Mouse (Mus musculus): ENCODE results near the gene Rptor.

Rptor gene

DNA sequence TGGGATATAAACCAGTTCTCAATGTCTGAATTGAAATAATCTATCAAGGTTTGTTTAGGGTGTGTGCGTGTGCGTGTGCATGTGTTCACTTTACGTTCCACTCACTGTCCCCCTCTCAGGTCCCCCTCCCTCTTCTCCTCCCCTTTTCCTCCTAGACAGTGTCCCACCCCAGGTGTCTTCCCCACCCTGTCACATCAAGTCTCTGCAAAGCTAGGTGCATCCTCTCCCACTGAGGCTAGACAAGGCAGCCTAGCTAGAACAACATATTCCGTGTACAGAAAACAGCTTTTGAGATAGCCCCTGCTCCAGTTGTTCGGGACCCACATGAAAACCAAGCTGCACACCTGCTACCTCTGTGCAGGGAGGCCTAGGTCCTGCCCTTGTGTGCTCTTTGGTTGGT, 245.5 kb downstream of the Rptor start:
- no peak for DNase-seq (ENCODE audit: low read depth, low spot score)

DNA sequence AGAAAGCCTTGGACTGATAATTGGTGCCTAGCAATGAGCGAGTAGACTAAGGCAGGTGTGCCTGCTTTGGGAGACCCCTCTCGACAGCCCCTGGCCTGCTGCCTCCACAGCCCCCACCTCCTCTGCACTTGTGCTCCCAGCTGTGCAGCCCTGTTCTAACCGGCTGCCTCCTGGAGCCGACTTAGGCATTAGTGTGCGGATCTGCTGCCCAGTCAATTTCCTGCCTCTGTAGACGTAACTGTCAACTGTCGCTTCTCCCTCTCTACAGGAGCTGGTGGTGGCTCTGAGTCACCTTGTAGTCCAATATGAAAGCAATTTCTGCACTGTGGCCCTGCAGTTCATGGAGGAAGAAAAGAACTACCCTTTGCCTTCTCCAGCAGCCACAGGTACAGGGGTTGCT, 253.3 kb downstream of the Rptor start:
- no peak for DNase-seq (ENCODE audit: low read depth, low spot score)

DNA sequence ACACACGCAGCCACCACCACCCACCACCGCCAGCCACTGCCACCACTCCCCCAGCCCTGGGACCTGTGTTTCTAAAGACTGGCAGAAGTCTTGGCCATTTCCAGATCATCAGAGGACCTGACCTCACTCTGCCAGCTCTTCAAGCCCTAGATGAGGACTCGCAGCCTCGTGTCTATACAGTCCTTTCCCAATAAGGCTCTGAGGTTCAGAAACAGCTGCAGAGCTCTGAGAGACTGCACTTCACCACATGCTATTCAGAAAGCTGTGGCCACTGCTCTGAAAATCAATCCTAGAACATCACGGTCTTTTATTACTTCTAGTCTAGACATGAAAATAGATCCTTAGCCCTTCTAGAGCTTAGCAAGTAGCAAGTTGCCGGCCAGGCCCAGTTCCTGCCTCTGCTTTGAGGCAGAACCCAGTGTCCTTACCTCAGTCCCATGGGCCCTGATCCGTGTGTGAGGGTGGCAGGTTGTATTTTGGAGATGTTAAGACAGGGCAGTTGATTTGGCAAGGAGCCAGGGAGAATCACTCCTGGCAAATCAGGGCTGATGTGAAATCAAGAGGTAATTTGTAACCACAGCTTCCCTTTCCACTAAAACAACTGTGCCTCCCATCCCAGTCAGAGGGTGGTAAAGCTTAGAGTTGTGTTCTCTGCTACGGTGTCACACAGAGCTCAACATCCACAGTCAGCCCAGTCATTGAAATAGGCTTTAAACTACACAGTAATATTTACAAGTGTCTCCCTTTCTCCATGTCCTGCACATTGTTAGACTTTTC, 260.0 kb downstream of the Rptor start:
- DNase-seq (ENCODE audit: low read depth, low spot score) = no peak

DNA sequence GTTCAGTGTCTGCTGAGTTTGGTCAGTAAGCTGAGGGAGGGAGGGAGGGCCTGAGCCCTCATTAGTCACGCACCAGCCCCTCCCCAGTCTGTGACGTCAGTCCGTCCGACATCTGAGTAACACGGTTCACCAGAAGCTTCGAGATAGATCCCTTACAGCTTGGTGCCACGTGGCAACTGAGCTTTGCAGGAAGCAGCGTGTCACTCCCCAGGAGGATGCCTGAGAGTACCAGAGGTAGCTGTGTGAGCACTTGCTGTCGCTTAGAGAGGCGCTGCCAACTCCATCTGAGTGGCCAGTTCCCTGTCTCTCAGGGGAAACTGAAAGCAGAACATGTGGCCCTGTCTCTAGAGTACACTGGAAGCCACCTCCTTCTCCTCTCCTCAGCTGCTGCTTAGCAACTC, 260.7 kb downstream of the Rptor start:
- peak; percentile 24 for DNase-seq (ENCODE audit: low read depth, low spot score)

DNA sequence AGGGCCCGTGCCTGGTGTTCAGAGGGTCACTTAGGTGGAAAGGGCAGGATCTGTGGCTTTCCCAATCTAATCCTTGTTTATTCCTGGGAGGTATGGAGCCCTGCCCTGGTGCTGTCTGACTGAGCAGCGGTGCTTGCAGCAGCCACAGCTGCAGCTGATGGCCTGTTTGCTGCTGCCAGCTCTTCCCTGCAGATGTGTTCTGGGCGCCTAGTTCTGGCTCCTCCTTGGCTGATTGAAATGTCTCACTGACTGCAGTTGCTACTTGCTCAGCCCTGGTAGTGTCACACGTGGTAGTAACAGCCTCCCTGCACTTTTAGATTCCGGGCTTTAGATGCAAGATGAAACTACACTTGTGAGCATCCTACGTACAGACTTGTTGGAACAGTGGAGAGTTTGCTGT, 264.1 kb downstream of the Rptor start:
- DNase-seq (ENCODE audit: low read depth, low spot score) = no peak

DNA sequence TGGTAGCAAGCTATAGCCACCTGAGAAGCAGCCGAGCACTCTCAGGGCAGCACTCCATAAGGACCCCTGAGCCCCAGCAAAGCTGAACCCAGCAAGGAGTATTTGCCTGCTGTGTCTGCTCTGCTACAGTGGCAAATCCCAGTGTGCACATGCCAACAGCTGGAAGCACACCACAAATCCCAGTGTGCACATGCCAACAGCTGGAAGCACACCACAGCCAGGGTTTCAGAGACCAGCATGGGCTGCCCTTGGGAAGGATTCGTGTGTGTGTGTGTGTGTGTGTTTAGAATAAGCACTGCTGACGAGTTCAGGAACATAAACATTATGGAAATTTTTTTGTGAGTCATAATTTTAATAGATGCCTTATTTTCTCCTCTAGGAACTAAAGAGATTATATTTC, 265.4 kb downstream of the Rptor start:
- no peak for DNase-seq (ENCODE audit: low read depth, low spot score)

DNA sequence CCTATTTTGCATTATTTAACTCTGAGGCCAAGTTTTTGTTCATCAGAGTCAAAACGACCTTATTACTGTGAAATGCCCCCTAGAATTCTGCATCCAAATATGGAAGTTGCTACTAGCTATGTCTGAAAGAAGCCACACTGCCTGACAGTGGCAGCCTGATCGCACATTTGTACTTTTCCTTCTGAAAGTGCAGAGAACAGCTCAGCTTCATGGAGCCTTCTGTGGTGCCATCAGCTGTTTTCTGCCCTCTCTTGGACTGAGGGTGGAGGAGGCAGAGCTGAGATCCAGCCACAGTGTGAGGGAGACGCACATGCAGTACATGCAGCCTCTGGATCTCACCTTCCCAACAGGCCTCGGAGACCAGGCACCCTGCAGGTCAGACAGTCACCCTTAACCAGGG, 265.9 kb downstream of the Rptor start:
- DNase-seq (ENCODE audit: low read depth, low spot score) = no peak

DNA sequence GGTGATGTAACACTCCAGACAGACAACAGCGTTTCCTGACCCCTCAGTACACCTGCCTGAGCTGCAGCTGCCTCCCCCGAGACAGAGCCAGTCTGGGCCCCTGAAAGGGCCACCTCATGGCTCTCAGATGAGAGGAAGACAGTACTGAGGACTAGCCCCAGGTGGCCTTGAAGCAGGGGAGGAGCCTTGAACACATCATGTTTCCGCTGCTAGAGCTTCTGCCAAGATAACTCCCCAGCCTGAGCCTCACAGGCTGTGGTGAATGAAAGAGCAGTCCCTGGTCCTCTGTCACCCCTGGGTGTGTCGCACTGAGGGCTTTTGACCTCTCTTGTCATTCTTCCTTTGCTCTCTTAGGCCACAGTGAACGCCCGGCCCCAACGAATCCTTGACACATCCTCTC, 268.4 kb downstream of the Rptor start:
- DNase-seq (ENCODE audit: low read depth, low spot score) = no peak

DNA sequence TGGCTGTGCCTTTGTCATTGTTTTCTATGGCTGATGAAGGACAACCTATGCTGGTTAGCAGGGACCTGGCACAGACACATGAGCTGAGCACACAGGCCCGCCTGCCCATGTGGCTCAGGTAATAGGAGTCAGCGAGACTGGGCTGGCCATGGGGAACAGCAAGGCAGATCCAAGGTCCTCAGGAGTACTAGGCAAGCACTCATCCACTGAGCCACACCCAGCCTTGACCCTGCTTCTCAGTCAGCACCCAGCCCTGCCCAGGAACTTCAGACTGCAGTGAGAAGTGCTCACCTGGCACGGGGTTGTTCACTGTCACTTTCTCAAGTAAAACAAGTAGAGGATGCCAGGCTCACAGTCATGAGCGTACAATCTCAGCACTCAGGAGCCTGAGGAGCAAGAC, 270.9 kb downstream of the Rptor start:
- no peak for DNase-seq (ENCODE audit: low read depth, low spot score)

DNA sequence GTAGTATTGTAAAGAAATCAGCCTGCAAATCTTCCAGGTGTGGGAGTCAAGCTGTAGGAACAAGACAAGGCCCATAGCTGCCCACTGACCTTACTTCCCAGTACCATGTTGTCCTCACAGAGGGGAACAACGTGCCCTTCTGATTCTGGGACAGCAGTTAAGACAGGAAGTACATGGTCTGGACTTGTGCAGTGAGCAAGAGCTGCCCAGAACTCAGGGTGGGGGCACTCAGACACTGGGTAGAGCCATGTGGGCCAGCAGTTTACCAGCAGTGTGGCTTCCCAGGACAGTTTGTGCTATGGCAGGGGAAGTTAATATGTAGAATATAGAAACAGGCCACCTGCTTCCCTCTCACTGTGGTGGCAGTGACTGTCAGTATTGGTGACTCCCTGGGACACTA, 272.1 kb downstream of the Rptor start:
- no peak for DNase-seq (ENCODE audit: low read depth, low spot score)

DNA sequence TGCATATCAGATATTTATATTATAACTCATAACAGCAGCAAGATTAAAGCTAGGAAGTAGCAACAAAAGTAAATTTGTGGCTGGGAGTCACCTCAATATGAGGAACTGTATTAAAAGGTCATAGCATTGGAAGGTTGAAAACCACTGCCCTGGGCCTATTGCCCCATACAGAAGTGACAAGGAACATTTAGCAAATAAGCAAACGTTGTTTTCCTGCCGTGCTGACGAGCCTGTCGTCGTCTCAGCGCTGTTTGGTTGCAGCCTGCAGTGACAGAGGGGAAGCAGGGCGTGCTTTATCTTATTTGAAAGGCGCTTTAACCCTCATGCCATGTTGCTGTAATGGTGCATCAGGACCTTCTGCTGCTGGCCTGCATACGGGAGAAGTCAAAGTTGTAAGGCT, 273.0 kb downstream of the Rptor start:
- no peak for DNase-seq (ENCODE audit: low read depth, low spot score)

DNA sequence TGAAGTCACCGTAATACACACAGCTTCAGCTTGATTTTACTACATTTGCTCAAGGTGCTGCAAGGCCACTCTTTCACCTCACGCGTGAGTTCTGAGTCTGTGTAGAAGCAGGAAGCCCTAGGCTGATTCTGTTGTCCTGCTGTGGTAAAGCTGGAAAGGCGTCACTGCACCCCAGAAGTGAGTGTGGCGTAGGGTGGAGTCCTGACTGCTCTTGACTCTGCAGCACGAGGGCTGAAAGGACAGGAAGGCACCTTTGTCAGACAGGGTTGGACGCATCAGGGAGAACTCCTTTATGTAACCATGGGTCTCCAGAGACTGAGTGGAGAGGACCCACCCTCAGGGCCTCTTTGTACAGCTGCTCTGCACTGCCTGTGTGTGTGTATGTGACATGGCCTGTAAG, 274.4 kb downstream of the Rptor start:
- DNase-seq (ENCODE audit: low read depth, low spot score) = no peak

DNA sequence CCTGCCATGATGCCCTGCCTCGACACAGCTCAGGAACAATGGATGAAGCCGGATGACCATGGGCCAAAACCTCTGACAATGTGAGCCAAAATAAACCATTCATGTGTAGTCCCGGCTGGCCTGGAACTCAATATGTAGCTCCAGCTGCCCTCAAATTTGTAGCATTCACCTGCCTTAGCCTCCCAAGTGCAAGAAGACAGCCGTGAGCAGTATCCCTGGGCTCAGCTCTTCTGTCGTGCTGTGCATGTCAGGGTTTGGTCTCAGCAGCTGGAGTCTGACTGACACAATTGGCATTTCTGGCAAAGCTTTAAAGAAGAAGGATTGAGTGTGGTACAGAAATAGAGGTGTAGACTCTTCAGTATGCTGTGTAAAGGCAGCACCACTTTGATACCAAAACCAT, 276.9 kb downstream of the Rptor start:
- no peak for DNase-seq (ENCODE audit: low read depth, low spot score)

DNA sequence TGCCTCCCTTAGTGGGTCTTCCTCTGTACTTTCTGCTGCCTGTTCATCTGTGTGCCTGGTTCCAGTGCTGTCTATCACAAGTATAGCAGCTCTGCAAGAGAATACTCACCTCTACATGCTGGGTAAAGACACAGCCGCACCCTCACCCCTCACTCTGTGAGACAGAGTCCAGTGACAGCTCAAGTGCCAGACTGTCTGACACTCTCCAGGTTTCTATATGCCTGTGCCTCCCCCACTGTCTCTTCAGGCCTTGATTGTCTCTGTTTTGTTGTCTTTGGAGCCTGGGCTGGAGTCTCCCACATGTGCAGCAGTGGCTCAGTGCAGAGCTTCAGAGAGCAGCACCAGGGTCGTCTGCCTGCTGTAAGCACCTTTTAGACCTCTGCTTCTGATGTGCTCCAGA, 280.9 kb downstream of the Rptor start:
- no peak for DNase-seq (ENCODE audit: low read depth, low spot score)

DNA sequence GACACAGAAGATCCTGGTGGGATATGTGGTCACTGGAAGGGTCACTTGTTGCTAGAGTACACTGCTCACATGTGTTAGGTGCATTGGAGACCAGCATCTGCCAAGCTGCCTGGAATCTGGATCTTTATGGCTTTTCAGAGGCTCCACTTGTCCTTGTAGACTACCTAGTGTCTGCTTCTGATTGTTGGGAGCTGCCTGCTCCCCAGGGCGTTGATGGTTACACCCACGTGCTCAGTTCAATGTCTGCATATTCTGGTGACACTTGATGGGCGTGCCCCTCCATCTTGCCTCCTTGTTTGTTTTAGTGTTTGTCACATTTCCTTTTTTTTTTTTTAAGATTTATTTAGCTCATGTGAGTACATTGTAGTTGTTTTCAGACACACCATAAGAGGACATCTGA, 287.3 kb downstream of the Rptor start:
- DNase-seq (ENCODE audit: low read depth, low spot score) = no peak

DNA sequence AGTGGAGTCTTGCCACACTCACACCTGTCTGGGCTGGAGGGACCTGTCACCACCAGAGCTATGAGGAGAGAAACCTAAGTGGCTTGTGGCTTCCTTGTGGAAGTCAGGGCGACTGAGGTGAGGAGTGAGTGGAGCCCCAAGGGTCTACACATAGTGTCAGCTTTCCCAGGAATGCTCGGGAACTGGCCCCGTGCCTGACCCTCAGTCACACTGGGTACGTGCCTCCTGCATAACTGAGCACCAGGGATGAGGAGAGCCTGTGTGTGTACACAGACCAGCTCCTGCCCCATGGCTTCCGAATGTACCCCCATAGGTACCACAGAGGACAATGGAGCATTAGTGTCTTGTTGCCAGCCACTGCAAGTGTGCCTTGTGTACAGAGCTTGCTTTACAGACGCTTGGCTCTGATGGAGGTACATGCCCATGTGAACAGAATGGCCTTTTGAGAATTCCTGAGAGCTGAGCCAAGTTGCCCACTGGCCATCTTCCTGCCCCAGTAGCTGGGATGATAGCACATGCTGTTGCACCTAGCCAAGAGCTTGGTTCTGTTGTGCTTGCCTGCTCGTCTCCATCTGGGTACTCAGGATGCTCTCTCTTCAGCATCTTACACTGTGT, 289.0 kb downstream of the Rptor start:
- DNase-seq (ENCODE audit: low read depth, low spot score) = no peak

DNA sequence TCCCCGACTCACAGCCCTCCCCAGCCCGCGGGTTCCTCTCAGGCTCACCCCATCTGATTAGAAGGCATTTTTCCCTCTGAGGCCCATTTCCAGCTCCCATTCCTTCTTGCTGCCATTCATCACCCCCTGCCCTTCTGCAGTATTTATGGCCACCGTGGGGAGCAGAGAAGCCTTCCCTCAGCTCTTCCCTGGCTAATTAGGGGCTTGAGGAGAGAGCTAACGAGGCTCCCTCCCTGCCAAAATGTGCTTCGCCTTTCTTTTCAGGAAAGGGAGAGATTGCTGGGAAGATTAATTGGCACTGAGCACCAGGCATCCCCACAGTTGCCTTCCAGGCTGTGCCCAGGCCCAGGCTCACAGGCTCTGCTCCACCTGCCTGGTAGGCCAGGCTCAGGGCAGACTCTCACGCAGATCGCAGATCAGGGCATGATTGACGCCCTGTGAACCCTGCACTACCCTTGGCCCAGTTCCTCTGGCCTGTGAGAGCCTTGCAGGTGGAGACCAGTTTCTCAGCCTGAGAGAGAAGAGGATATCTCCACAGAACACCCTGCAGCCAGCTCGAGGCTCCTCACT, 291.0 kb downstream of the Rptor start:
- no peak for DNase-seq (ENCODE audit: low read depth, low spot score)

DNA sequence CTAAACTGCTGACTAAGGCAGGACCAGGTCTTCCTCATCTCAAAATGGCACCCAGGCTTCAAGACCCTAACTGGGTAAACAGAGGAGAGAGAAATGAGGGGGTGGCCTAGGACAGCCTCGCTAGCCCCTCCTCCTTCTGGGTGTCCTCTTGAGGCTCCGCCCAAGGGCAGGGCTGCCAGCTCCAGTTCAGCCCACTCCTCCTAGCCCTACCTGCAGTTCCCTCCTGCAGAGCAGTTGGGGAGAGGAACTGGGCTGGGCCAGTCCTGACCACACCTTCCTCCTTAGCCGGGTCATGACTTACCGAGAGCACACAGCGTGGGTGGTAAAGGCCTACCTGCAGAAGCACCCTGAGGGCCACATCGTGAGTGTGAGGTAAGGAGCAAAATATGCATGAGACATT, 291.9 kb downstream of the Rptor start:
- DNase-seq (ENCODE audit: low read depth, low spot score) = no peak

DNA sequence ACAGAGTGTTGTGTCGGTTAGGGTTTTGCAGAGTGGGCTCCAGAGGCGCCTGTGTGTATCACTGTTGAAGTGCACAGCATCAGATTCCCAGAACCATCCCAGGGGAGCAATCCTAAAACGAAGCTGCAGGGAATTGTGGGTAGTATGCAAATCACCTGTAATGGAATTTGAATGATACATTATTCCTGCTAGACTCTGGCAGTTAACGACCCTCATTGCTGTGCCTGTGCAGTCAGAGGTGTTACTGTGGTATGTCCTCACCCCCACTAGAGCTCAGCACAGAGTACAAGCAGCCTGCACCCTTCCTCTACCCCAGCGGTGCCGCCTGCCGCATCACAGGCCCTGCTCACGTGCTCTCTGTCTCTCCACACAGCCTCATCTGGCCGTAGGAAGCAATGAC, 294.3 kb downstream of the Rptor start:
- DNase-seq (ENCODE audit: low read depth, low spot score) = no peak

DNA sequence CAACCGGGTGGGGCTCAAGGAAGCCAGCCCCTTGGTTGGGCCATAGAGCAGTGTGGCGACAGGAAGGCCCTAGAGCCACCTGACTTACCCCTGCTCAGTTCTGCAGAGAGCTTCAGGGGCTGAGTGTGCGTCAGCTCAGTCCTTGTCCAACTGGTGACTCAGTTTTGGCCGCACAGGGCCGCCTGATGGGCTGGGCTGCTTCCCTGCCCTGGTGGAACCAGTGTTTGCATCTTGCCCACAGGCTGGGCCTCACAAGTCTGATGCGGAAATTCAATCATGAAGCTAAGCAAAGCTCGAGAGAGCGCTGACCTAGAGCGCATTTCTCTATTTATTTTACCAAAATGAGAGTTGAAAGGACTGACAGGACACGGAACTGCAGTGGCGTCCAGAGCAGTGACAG, 296.3 kb downstream of the Rptor start:
- DNase-seq (ENCODE audit: low read depth, low spot score) = no peak

DNA sequence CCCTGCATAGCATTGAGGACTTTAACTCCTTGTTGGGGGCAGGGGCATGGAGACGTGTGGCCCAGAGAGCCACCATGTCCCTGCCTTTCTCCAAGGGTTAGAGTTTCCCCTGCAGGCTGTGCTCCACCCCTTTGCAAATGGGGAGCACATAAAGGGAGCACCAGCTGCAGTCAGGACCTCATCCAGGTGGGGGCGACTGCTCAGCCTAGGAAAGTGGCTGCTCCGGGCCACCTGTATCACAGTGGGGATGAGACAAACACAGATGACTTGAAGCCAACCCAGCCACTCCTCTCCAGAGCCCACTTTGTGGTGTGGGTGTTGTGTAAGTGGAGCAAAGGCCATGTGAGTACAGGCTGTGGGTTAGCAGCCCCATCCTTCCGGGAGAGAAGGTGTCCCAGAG, 298.5 kb downstream of the Rptor start:
- no peak for DNase-seq (ENCODE audit: low read depth, low spot score)

DNA sequence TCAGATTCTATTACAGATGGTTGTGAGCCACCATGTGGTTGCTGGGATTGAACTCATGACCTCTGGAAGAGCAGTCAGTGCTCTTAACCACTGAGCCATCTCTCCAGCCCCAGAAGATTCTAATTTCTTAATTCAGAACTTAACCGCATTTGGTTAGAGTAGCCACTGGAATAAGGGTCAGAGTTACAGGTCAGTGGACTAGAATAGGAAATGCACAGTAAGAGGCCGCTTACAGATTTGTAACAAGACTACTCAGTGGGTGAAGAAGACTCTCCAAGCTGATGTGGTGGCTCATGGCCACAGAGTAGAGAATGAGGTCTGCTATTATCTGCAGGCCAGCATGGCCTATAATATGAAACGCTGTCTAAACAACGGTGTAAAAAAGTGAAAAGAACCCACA, 300.2 kb downstream of the Rptor start:
- no peak for DNase-seq (ENCODE audit: low read depth, low spot score)

DNA sequence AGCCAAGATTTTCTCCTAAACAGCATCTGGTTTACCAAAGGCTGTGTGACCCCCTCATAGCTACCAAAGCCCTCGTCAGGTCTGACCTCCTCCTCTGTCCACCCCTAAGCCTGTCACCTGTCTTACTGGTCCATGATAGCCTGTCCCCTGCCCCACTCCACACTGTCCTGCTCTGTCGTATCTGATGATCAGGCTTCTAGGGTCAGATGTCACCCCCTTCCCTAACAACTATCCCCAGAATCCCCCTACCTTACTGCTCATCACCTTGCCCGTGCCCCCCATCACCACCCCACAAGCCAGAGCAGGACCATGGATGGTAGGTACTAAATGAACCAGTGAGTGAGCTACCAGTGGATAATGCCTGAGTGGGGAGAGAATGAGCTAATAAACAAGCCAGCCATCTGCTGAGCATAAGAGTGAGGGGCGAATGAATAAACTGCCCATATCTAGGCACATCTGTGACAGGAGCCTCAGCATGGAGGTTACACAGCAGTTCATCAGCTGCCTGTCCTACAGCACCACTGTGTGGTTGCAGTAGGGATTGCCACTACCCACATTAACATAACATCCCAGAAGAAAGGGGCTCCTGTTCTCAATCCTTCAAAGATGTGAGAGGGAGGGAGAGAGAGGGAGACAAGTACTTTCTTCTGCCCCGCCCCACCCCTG, 302.0 kb downstream of the Rptor start:
- DNase-seq (ENCODE audit: low read depth, low spot score) = peak; percentile 58
